Mouse (Mus musculus): ENCODE measurements around the gene Exoc4.

- TF ChIP-seq CTCF (IDR thresholded peaks at IDR 0.05) = no peak
- TF ChIP-seq EP300 (IDR thresholded peaks at IDR 0.05) = no peak
Observed at GRCm38 (mm10) chr6:33465392-33465791, 216.5 kb downstream of the Exoc4 start.

All from lung, postnatal 0 days (tissue).